Mouse (Mus musculus): ENCODE results near the gene Ccl24. TPM values are rescaled to one million over a fixed set of nuclear protein-coding genes. Genes with fewer than 3 reads are reported as not detected.

The Ccl24 gene
- polyA plus RNA-seq, 1 experiment from 2014 or later: 1.3 TPM

DNA sequence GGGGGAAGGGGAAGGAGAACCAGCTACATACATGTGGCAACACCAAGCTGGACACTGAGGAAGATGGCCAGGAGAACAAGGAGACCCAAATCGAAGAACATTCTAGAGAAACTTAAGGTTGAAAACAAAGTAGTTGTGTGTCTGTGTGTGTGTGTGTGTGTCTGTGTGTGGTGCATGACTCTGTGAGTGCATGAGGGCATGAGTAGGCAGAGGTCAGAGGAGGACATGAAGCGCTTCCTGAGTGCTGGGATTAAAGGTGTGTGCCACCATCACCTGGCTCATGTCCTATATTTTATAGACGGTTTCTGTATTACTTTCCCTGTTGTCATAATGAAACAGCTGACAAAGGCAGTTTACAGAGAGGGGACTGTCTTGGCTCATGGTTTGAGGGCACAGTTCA is 9.4 kb downstream of the Ccl24 start, which contains the start of gene Ccl26:
Ccl26 (minus strand) TSS at position 101 of the 400 bp plus-strand sequence.
- WGBS: 86% methylated on average over 3 of the region's 3 CpGs
- ATAC-seq (ENCODE audit: insufficient number of reproducible peaks, low FRiP score, low TSS enrichment, low read depth) (no peak), DNase-seq (ENCODE audit: low spot score) (no peak)
- no peak within 1 kb of the TSS for H3K27ac ChIP-seq (replicated peaks; ENCODE audit: low read depth, low read length)
- no peak within 1 kb of the TSS for H3K9ac ChIP-seq (ENCODE audit: low read length)
- no peak within 1 kb of the TSS for H3K4me2 ChIP-seq (ENCODE audit: low read depth, severe bottlenecking)
- no peaks in the 10 kb centered on the region for H3K4me1 ChIP-seq (ENCODE audit: control insufficient read depth, insufficient read depth, low read length)
- H3K36me3 ChIP-seq (ENCODE audit: control insufficient read depth, insufficient read depth, low read length): no peaks in the 10 kb centered on the region
- no peaks in the 10 kb centered on the region for H3K9me3 ChIP-seq (ENCODE audit: control insufficient read depth, low read length)
- no peak within 1 kb of the TSS for H3K4me3 ChIP-seq (ENCODE audit: low read depth, low read length)
- H3K27me3 ChIP-seq (ENCODE audit: control insufficient read depth, insufficient read depth, low read length): 0 out of 2 replicates have a peak, but pooled peaks cover under 1% of the 10 kb centered on the region

- Histone ChIP-seq H3K27ac (replicated peaks; ENCODE audit: low read depth, low read length) (no peak overlapping the region), H3K9ac (ENCODE audit: low read length) (no peak overlapping the region), H3K4me3 (ENCODE audit: low read depth, low read length) (no peak overlapping the region), H3K4me1 (ENCODE audit: control insufficient read depth, insufficient read depth, low read length) (no peaks in the 10 kb centered on the region), H3K9me3 (ENCODE audit: control insufficient read depth, low read length) (no peaks in the 10 kb centered on the region), H3K36me3 (ENCODE audit: control insufficient read depth, insufficient read depth, low read length) (no peaks in the 10 kb centered on the region), H3K27me3 (ENCODE audit: control insufficient read depth, insufficient read depth, low read length) (0 out of 2 replicates have a peak, but pooled peaks cover 2% of the 10 kb centered on the region), H3K4me2 (ENCODE audit: low read depth, severe bottlenecking) (no peak overlapping the region)
- 71% methylated on average over 3 of the region's 3 CpGs for WGBS
- ATAC-seq (ENCODE audit: insufficient number of reproducible peaks, low FRiP score, low TSS enrichment, low read depth) (no peak), DNase-seq (ENCODE audit: low spot score) (no peak)
Measured at GRCm38 (mm10) chr5:135557671-135558070, 15.2 kb downstream of the Ccl24 start.

GRCm38 (mm10) chr5:135557051-135557450 is 15.8 kb downstream of the Ccl24 start:
- no peaks in the 10 kb centered on the region for H3K4me1 ChIP-seq (ENCODE audit: control insufficient read depth, insufficient read depth, low read length)
- H3K4me2 ChIP-seq (ENCODE audit: low read depth, severe bottlenecking): no peak overlapping the region
- 0 out of 2 replicates have a peak, but pooled peaks cover 2% of the 10 kb centered on the region for H3K27me3 ChIP-seq (ENCODE audit: control insufficient read depth, insufficient read depth, low read length)
- H3K36me3 ChIP-seq (ENCODE audit: control insufficient read depth, insufficient read depth, low read length): no peaks in the 10 kb centered on the region
- no peak overlapping the region for H3K4me3 ChIP-seq (ENCODE audit: low read depth, low read length)
- no peak overlapping the region for H3K9ac ChIP-seq (ENCODE audit: low read length)
- ATAC-seq (ENCODE audit: insufficient number of reproducible peaks, low FRiP score, low TSS enrichment, low read depth) (no peak), DNase-seq (ENCODE audit: low spot score) (no peak)
- no peaks in the 10 kb centered on the region for H3K9me3 ChIP-seq (ENCODE audit: control insufficient read depth, low read length)
- H3K27ac ChIP-seq (replicated peaks; ENCODE audit: low read depth, low read length): no peak overlapping the region
- WGBS: 9% methylated on average over 4 of the region's 4 CpGs

DNA sequence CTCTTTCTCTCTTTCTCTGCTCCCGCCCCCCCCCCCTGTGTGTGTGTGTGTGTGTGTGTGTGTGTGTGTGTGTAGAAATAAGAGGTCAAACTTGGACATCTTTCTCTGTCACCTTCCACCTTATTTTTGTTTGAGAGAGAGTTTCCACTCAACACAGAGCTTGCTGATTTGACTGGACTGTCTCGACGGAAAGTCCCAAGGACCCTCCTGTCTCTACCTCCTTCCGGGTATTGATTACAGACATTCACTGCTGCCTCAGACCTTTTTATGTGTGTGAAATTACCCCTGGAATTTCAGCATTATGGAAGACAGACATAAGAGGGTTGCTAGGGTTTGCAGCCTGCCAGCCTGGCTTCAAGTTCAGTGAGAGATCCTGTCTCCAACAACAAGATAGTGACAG is 16.6 kb downstream of the Ccl24 start:
- no peaks in the 10 kb centered on the region for H3K9me3 ChIP-seq (ENCODE audit: control insufficient read depth, low read length)
- H3K9ac ChIP-seq (ENCODE audit: low read length): no peak overlapping the region
- DNase-seq (ENCODE audit: low spot score) (no peak), ATAC-seq (ENCODE audit: insufficient number of reproducible peaks, low FRiP score, low TSS enrichment, low read depth) (no peak)
- no peak overlapping the region for H3K27ac ChIP-seq (replicated peaks; ENCODE audit: low read depth, low read length)
- no peak overlapping the region for H3K4me2 ChIP-seq (ENCODE audit: low read depth, severe bottlenecking)
- H3K4me1 ChIP-seq (ENCODE audit: control insufficient read depth, insufficient read depth, low read length): no peaks in the 10 kb centered on the region
- WGBS: 89% methylated on average over 3 of the region's 4 CpGs
- 0 out of 2 replicates have a peak, but pooled peaks cover 2% of the 10 kb centered on the region for H3K27me3 ChIP-seq (ENCODE audit: control insufficient read depth, insufficient read depth, low read length)
- no peaks in the 10 kb centered on the region for H3K36me3 ChIP-seq (ENCODE audit: control insufficient read depth, insufficient read depth, low read length)
- H3K4me3 ChIP-seq (ENCODE audit: low read depth, low read length): no peak overlapping the region

- no peak for DNase-seq (ENCODE audit: low spot score)
- H3K4me3 ChIP-seq (ENCODE audit: low read depth, low read length): no peak overlapping the region
- H3K9ac ChIP-seq (ENCODE audit: low read length): no peak overlapping the region
- WGBS: 84% methylated on average over 3 of the region's 3 CpGs
- H3K4me2 ChIP-seq (ENCODE audit: low read depth, severe bottlenecking): no peak overlapping the region
- H3K36me3 ChIP-seq (ENCODE audit: control insufficient read depth, insufficient read depth, low read length): no peaks in the 10 kb centered on the region
- no peaks in the 10 kb centered on the region for H3K9me3 ChIP-seq (ENCODE audit: control insufficient read depth, low read length)
- ATAC-seq (ENCODE audit: insufficient number of reproducible peaks, low FRiP score, low TSS enrichment, low read depth): no peak
- H3K27ac ChIP-seq (replicated peaks; ENCODE audit: low read depth, low read length): no peak overlapping the region
- no peaks in the 10 kb centered on the region for H3K4me1 ChIP-seq (ENCODE audit: control insufficient read depth, insufficient read depth, low read length)
- no peaks in the 10 kb centered on the region for H3K27me3 ChIP-seq (ENCODE audit: control insufficient read depth, insufficient read depth, low read length)
Measured at GRCm38 (mm10) chr5:135551591-135551990, 21.3 kb downstream of the Ccl24 start.

DNA sequence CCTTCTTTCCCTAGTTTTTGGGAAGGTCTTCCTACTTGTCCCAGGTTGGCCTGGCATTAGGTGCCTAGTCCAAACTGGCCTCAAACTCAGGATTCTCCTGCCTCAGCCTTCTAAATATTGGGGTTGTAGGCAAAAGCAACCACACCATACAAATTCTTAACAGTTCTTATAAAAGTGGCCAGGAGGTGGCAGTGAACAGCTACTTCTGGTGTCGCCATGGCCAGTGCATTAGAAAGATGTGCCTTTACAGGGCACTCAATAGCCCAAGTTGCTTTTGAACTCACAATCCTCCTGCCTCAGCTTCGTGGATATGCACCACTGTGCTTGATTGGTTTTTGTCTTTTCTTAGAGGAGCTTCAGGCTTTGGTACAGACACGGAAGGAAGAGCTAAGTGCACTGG is 21.9 kb downstream of the Ccl24 start:
- Histone ChIP-seq H3K27ac (replicated peaks; ENCODE audit: low read depth, low read length) (no peak overlapping the region), H3K4me2 (ENCODE audit: low read depth, severe bottlenecking) (no peak overlapping the region), H3K4me3 (ENCODE audit: low read depth, low read length) (no peak overlapping the region), H3K27me3 (ENCODE audit: control insufficient read depth, insufficient read depth, low read length) (no peaks in the 10 kb centered on the region), H3K9ac (ENCODE audit: low read length) (no peak overlapping the region), H3K4me1 (ENCODE audit: control insufficient read depth, insufficient read depth, low read length) (no peaks in the 10 kb centered on the region), H3K9me3 (ENCODE audit: control insufficient read depth, low read length) (no peaks in the 10 kb centered on the region), H3K36me3 (ENCODE audit: control insufficient read depth, insufficient read depth, low read length) (no peaks in the 10 kb centered on the region)
- 34% methylated on average over 3 of the region's 3 CpGs for WGBS
- no peak for DNase-seq (ENCODE audit: low spot score)
- no peak for ATAC-seq (ENCODE audit: insufficient number of reproducible peaks, low FRiP score, low TSS enrichment, low read depth)

GRCm38 (mm10) chr5:135547990-135548389 is 24.9 kb downstream of the Ccl24 start:
- Histone ChIP-seq H3K27ac (replicated peaks; ENCODE audit: low read depth, low read length) (no peak overlapping the region), H3K4me2 (ENCODE audit: low read depth, severe bottlenecking) (no peak overlapping the region), H3K36me3 (ENCODE audit: control insufficient read depth, insufficient read depth, low read length) (no peaks in the 10 kb centered on the region), H3K4me3 (ENCODE audit: low read depth, low read length) (no peak overlapping the region), H3K27me3 (ENCODE audit: control insufficient read depth, insufficient read depth, low read length) (0 out of 2 replicates have a peak, but pooled peaks cover 2% of the 10 kb centered on the region), H3K4me1 (ENCODE audit: control insufficient read depth, insufficient read depth, low read length) (peaks cover 8% of the 10 kb centered on the region; the same call in 1 of the 2 replicates), H3K9me3 (ENCODE audit: control insufficient read depth, low read length) (no peaks in the 10 kb centered on the region), H3K9ac (ENCODE audit: low read length) (no peak overlapping the region)
- WGBS: 47% methylated on average over 2 of the region's 2 CpGs
- DNase-seq (ENCODE audit: low spot score) (no peak), ATAC-seq (ENCODE audit: insufficient number of reproducible peaks, low FRiP score, low TSS enrichment, low read depth) (no peak)

DNA sequence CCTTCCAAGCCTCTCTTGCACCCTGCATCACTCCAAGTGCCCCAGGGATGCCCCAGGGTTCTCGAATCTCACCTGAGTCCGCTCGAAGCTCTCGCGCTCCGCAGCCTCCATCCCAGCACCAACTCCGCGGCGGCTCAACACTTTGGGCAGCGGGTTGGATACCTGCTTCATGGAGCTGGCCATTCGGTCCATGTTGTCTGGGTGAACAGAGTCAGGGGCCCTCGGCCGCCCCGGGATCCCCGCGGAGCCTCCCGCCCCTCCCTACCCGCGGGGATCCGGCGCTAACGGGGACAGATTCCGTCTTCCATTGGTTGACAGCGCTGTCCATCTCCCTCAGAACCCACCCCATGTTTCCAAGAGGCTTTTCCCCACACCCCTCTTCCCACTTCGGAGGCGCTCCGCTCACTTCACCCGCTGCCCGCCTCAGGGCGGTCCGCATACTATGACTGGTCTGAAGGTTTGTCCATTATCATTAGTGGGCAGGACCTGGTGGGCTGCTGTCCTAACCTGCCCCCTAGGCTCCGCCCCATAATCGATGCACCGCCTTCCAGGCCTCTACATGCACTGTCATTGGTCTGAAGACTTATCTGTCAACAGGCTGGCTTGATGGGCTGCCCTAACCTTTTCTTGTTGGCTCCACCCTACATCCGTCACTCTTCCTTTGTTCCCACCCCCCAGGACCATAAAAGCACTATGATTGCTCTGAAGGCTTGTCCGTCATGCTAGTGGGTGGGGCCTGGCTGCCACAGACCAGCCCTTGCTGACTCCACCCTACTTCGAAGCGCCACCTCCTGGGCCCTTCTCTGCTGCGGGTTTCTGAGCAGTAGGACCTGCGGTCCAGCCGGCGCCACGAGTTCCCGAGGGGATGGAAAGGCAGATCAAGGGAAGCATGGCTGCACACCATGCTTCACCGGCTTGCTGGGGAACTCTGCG is 27.7 kb downstream of the Ccl24 start, which contains the start of gene Hip1:
Hip1 (minus strand) TSS at position 256 of the 933 bp plus-strand sequence.
- WGBS: under 1% methylated on average over 46 of the region's 46 CpGs
- Histone ChIP-seq H3K27me3 (ENCODE audit: control insufficient read depth, insufficient read depth, low read length) (0 out of 2 replicates have a peak, but pooled peaks cover 2% of the 10 kb centered on the region), H3K27ac (replicated peaks; ENCODE audit: low read depth, low read length) (no peak within 1 kb of the TSS), H3K4me1 (ENCODE audit: control insufficient read depth, insufficient read depth, low read length) (peaks cover 8% of the 10 kb centered on the region; the same call in 1 of the 2 replicates), H3K9me3 (ENCODE audit: control insufficient read depth, low read length) (no peaks in the 10 kb centered on the region), H3K36me3 (ENCODE audit: control insufficient read depth, insufficient read depth, low read length) (no peaks in the 10 kb centered on the region), H3K9ac (ENCODE audit: low read length) (peak within 1 kb of the TSS; percentile 71), H3K4me3 (ENCODE audit: low read depth, low read length) (peak within 1 kb of the TSS; percentile 76), H3K4me2 (ENCODE audit: low read depth, severe bottlenecking) (peak within 1 kb of the TSS; percentile 96)
- ATAC-seq (ENCODE audit: insufficient number of reproducible peaks, low FRiP score, low TSS enrichment, low read depth) (peak; percentile 99), DNase-seq (ENCODE audit: low spot score) (peak; percentile 98)

Data from limb, embryonic 11.5 days (tissue).